Mouse (Mus musculus): ENCODE data around the gene Simc1.

Simc1 gene

GRCm38 (mm10) chr13:54532134-54532533 lies 28.6 kb downstream of the Simc1 start:
- DNase-seq (ENCODE audit: low read depth, low spot score) = no peak

- DNase-seq (ENCODE audit: low read depth, low spot score) = no peak
Observed at GRCm38 (mm10) chr13:54548036-54548435, 44.5 kb downstream of the Simc1 start.

GRCm38 (mm10) chr13:54556176-54556575 lies 52.6 kb downstream of the Simc1 start:
- no peak for DNase-seq (ENCODE audit: low read depth, low spot score)

GRCm38 (mm10) chr13:54556796-54557195 lies 53.2 kb downstream of the Simc1 start:
- DNase-seq (ENCODE audit: low read depth, low spot score) = no peak

- DNase-seq (ENCODE audit: low read depth, low spot score) = no peak
Observed at GRCm38 (mm10) chr13:54557652-54558051, 54.1 kb downstream of the Simc1 start.

- DNase-seq (ENCODE audit: low read depth, low spot score) = no peak
Observed at GRCm38 (mm10) chr13:54559656-54560055, 56.1 kb downstream of the Simc1 start.

GRCm38 (mm10) chr13:54560608-54561007 lies 57.0 kb downstream of the Simc1 start:
- no peak for DNase-seq (ENCODE audit: low read depth, low spot score)

- DNase-seq (ENCODE audit: low read depth, low spot score) = no peak
Observed at GRCm38 (mm10) chr13:54562562-54562961, 59.0 kb downstream of the Simc1 start.

GRCm38 (mm10) chr13:54564232-54565200 lies 60.9 kb downstream of the Simc1 start:
- no peak for DNase-seq (ENCODE audit: low read depth, low spot score)

- DNase-seq (ENCODE audit: low read depth, low spot score) = peak; percentile 94
Observed at GRCm38 (mm10) chr13:54565201-54565581, 61.6 kb downstream of the Simc1 start, which contains the start of gene 4833439L19Rik. Gene 4833439L19Rik, minus strand, starts transcription at chr13:54565435.

GRCm38 (mm10) chr13:54565594-54566345 lies 62.2 kb downstream of the Simc1 start:
- no peak for DNase-seq (ENCODE audit: low read depth, low spot score)

GRCm38 (mm10) chr13:54568380-54568779 lies 64.8 kb downstream of the Simc1 start:
- no peak for DNase-seq (ENCODE audit: low read depth, low spot score)

GRCm38 (mm10) chr13:54569282-54569681 lies 65.7 kb downstream of the Simc1 start:
- DNase-seq (ENCODE audit: low read depth, low spot score) = no peak

- DNase-seq (ENCODE audit: low read depth, low spot score) = no peak
Observed at GRCm38 (mm10) chr13:54570736-54571135, 67.2 kb downstream of the Simc1 start.

GRCm38 (mm10) chr13:54571637-54572036 lies 68.1 kb downstream of the Simc1 start:
- DNase-seq (ENCODE audit: low read depth, low spot score) = no peak

- peak; percentile 36 for DNase-seq (ENCODE audit: low read depth, low spot score)
Observed at GRCm38 (mm10) chr13:54572621-54573020, 69.0 kb downstream of the Simc1 start.

- peak; percentile 37 for DNase-seq (ENCODE audit: low read depth, low spot score)
Observed at GRCm38 (mm10) chr13:54574854-54575481, 71.4 kb downstream of the Simc1 start, which contains the start of gene Arl10. Gene Arl10, plus strand, starts transcription at chr13:54575015.

- DNase-seq (ENCODE audit: low read depth, low spot score) = no peak
Observed at GRCm38 (mm10) chr13:54575489-54575888, 71.9 kb downstream of the Simc1 start.

GRCm38 (mm10) chr13:54577652-54578507 lies 74.3 kb downstream of the Simc1 start:
- DNase-seq (ENCODE audit: low read depth, low spot score) = no peak

GRCm38 (mm10) chr13:54581385-54581784 lies 77.8 kb downstream of the Simc1 start:
- no peak for DNase-seq (ENCODE audit: low read depth, low spot score)

- DNase-seq (ENCODE audit: low read depth, low spot score) = no peak
Observed at GRCm38 (mm10) chr13:54582126-54582525, 78.5 kb downstream of the Simc1 start.

Data from CD4-positive helper T cell, adult 2 months (primary cell).